Mouse (Mus musculus) lung, embryonic 15.5 days (tissue): ENCODE measurements at regions not wholly inside any gene's neighbourhood (a gene's known extent, or its start where the extent isn't known, plus 50 kb on each side); places are given as distances from the start of the nearest gene placed in this dataset.

Experiments used
- ATAC-seq: fragments of 200-750 bp; cut with Nextera tagmentation; 2 replicates; pipeline ENCODE4 v1.8.0; 2017; ENCODE audit warnings: moderate number of reproducible peaks, borderline replicate concordance; ENCODE audit not compliant: low FRiP score, low TSS enrichment; ENCODE audit errors: extremely low read depth
- H3K27ac ChIP-seq: fragments of 300-500 bp; sonication (generic); 2 replicates; pipeline ENCODE4 v1.5.1; 2015; ENCODE audit warnings: moderate library complexity, mild to moderate bottlenecking, inconsistent platforms
- H3K27me3 ChIP-seq: fragments of 300-500 bp; sonication (generic); 2 replicates; pipeline ENCODE4 v1.6.1; 2015; ENCODE audit warnings: inconsistent platforms
- H3K36me3 ChIP-seq: fragments of 300-500 bp; sonication (generic); 2 replicates; pipeline ENCODE4 v1.6.1; 2015; ENCODE audit warnings: inconsistent platforms
- H3K4me1 ChIP-seq: fragments of 300-500 bp; sonication (generic); 2 replicates; pipeline ENCODE4 v1.6.1; 2015; ENCODE audit warnings: inconsistent platforms
- H3K4me2 ChIP-seq: fragments of 300-500 bp; sonication (generic); 2 replicates; pipeline ENCODE4 v1.6.1; 2015; ENCODE audit warnings: inconsistent platforms, mild to moderate bottlenecking, moderate library complexity
- H3K4me3 ChIP-seq: fragments of 300-500 bp; sonication (generic); 2 replicates; pipeline ENCODE4 v1.5.1; 2015; ENCODE audit warnings: mild to moderate bottlenecking, inconsistent platforms
- H3K9ac ChIP-seq: fragments of 300-500 bp; sonication (generic); 2 replicates; pipeline ENCODE4 v1.6.1; 2015; ENCODE audit warnings: inconsistent platforms
- H3K9me3 ChIP-seq: fragments of 300-500 bp; sonication (generic); 2 replicates; pipeline ENCODE4 v1.6.1; 2016; ENCODE audit warnings: inconsistent platforms
- WGBS: fragments of 180-500 bp; shearing (Covaris S2); methylation state at CpG from one replicate; pipeline ENCODE4 v1.1.7; 2015; 5-methylcytosine and 5-hydroxymethylcytosine counted together

- ATAC-seq, result no peak
- Histone ChIP-seq H3K27ac (no peak overlapping the region), H3K9ac (no peak overlapping the region), H3K9me3 (no peaks in the 10 kb centered on the region), H3K4me2 (no peak overlapping the region), H3K4me3 (no peak overlapping the region), H3K4me1 (peaks cover 13% of the 10 kb centered on the region; the same call in 1 of the 2 replicates), H3K36me3 (no peaks in the 10 kb centered on the region), H3K27me3 (peaks cover 85% of the 10 kb centered on the region)
- 85% methylated on average over 1 of the region's 1 CpGs for WGBS
Observed at GRCm38 (mm10) chr11:63409431-63409830, 280.6 kb downstream of the Pmp22 start.

- WGBS, result 97% methylated on average over 4 of the region's 4 CpGs
- Histone ChIP-seq H3K4me3 (no peak overlapping the region), H3K4me2 (no peak overlapping the region), H3K27me3 (peaks cover 80% of the 10 kb centered on the region), H3K4me1 (peaks cover 13% of the 10 kb centered on the region; the same call in 1 of the 2 replicates), H3K27ac (no peak overlapping the region), H3K9ac (no peak overlapping the region), H3K9me3 (no peaks in the 10 kb centered on the region), H3K36me3 (no peaks in the 10 kb centered on the region)
- no peak for ATAC-seq
Observed at GRCm38 (mm10) chr11:63410921-63411320, 282.1 kb downstream of the Pmp22 start.

DNA sequence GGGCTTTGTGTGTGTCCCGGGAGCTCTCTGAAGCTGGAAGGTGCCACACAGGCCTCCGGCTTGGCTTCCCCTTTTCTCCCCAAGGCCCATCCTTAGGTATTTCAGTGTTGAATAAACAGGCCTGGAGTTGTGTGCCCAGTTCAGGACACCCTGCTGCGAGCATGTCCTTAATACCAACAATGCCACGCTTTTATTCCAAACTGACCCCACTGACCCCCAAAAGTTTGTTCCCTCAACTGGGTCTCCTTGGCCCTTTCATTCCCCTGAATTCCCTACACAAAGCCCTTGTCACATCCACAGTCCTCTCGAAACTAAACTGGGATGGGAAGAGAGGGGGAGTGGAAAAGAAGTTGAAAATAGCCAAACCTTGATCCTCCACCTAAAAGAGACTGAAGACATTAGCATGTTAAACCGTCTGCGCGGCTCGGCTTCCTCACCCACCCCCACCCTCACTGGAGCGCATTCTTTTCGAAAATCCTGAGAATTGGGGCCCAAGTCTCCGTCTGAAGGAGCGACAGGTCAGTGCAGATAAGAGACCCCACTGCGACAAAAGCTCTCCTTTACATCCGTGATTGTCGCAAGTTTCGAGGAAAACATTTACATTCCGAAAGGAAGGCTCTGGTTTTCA, 283.7 kb downstream of the Pmp22 start:
- Histone ChIP-seq H3K27me3 (peaks cover 83% of the 10 kb centered on the region), H3K4me1 (peaks cover 13% of the 10 kb centered on the region; the same call in 1 of the 2 replicates), H3K9me3 (no peaks in the 10 kb centered on the region), H3K4me3 (peak overlapping the region; percentile 27), H3K27ac (no peak overlapping the region), H3K36me3 (no peaks in the 10 kb centered on the region), H3K4me2 (peak overlapping the region; percentile 57), H3K9ac (no peak overlapping the region)
- 9% methylated on average over 18 of the region's 18 CpGs for WGBS
- ATAC-seq, result no peak

DNA sequence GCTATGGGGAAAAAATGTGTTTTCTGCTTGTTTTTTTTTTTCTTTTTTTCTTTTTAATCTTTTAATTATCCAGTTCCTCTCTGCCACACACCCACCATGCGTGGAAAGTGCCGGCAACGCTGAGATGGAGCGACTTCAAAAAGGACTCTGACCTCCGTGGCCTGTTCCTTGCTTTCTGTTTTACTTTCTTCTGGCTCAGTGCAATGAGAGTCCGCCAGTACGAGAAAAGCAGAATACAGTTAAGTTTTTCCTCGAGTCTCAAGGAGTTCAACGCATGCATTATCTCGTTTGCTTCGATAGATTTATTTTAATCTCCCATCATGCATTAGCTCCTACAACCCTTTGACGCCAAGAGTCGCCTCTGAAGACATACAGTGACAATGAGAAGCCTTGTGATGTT, 284.3 kb downstream of the Pmp22 start:
- Histone ChIP-seq H3K9me3 (no peaks in the 10 kb centered on the region), H3K4me2 (peak overlapping the region; percentile 57), H3K27ac (no peak overlapping the region), H3K27me3 (peaks cover 84% of the 10 kb centered on the region), H3K9ac (no peak overlapping the region), H3K36me3 (no peaks in the 10 kb centered on the region), H3K4me1 (peaks cover 13% of the 10 kb centered on the region; the same call in 1 of the 2 replicates), H3K4me3 (peak overlapping the region; percentile 27)
- ATAC-seq, result no peak
- WGBS, result 15% methylated on average over 13 of the region's 13 CpGs

- H3K4me3 ChIP-seq, result no peak overlapping the region
- H3K9me3 ChIP-seq, result no peaks in the 10 kb centered on the region
- peaks cover 13% of the 10 kb centered on the region; the same call in 1 of the 2 replicates for H3K4me1 ChIP-seq
- no peak for ATAC-seq
- H3K27ac ChIP-seq, result no peak overlapping the region
- no peak overlapping the region for H3K9ac ChIP-seq
- H3K27me3 ChIP-seq, result peaks cover 89% of the 10 kb centered on the region
- WGBS, result 60% methylated on average over 4 of the region's 4 CpGs
- no peaks in the 10 kb centered on the region for H3K36me3 ChIP-seq
- H3K4me2 ChIP-seq, result no peak overlapping the region
Observed at GRCm38 (mm10) chr11:63413621-63414020, 284.8 kb downstream of the Pmp22 start.

GRCm38 (mm10) chr11:63418042-63418776, 289.4 kb downstream of the Pmp22 start:
- Histone ChIP-seq H3K27ac (no peak overlapping the region), H3K4me1 (peaks cover 1% of the 10 kb centered on the region; the same call in 1 of the 2 replicates), H3K9ac (no peak overlapping the region), H3K36me3 (no peaks in the 10 kb centered on the region), H3K27me3 (peaks cover 54% of the 10 kb centered on the region), H3K4me2 (no peak overlapping the region), H3K9me3 (no peaks in the 10 kb centered on the region), H3K4me3 (no peak overlapping the region)
- ATAC-seq, result no peak
- WGBS, result 61% methylated on average over 5 of the region's 5 CpGs

- WGBS, result 62% methylated on average over 3 of the region's 3 CpGs
- no peak for ATAC-seq
Observed at GRCm38 (mm10) chr11:63420341-63420740, 291.6 kb downstream of the Pmp22 start.

GRCm38 (mm10) chr11:63422069-63422468, 293.3 kb downstream of the Pmp22 start:
- Histone ChIP-seq H3K9me3 (no peaks in the 10 kb centered on the region), H3K36me3 (no peaks in the 10 kb centered on the region), H3K27me3 (peaks cover 38% of the 10 kb centered on the region), H3K4me3 (no peak overlapping the region), H3K9ac (no peak overlapping the region), H3K4me1 (no peaks in the 10 kb centered on the region), H3K4me2 (no peak overlapping the region), H3K27ac (no peak overlapping the region)
- ATAC-seq, result no peak
- 55% methylated on average over 3 of the region's 3 CpGs for WGBS

More at GRCm38 (mm10) chr11:63420341-63420740, 291.6 kb downstream of the Pmp22 start:
- Histone ChIP-seq H3K4me3 (no peak overlapping the region), H3K27me3 (peaks cover 45% of the 10 kb centered on the region), H3K36me3 (no peaks in the 10 kb centered on the region), H3K9ac (no peak overlapping the region), H3K27ac (no peak overlapping the region), H3K9me3 (no peaks in the 10 kb centered on the region), H3K4me1 (no peaks in the 10 kb centered on the region), H3K4me2 (no peak overlapping the region)

- Histone ChIP-seq H3K9ac (no peak overlapping the region), H3K36me3 (no peaks in the 10 kb centered on the region), H3K27me3 (peaks cover 22% of the 10 kb centered on the region), H3K9me3 (no peaks in the 10 kb centered on the region), H3K4me1 (no peaks in the 10 kb centered on the region), H3K4me2 (no peak overlapping the region), H3K4me3 (no peak overlapping the region), H3K27ac (no peak overlapping the region)
- ATAC-seq, result no peak
- WGBS, result 54% methylated on average over 3 of the region's 3 CpGs
Observed at GRCm38 (mm10) chr11:63424319-63424718, 295.5 kb downstream of the Pmp22 start.

DNA sequence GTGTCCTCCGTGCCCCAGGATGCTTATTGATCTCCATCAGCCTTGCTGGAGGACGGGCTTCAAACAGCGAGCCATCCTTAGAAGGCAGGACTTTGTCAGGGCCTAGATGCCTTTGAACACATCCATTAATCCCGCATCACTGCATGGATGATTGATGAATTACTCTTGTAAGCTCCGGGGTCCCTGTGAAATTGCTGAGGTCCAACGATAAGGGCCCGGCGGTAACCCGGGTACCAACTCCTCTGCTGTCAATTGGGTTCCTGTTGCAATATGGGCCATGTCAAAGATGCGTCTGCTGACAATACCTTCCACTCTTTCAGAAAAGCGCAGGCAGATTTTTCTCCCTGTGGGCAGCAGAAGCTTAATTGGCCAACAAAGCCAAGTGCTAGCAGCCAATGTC, 297.0 kb downstream of the Pmp22 start:
- Histone ChIP-seq H3K4me2 (no peak overlapping the region), H3K9ac (no peak overlapping the region), H3K4me3 (no peak overlapping the region), H3K9me3 (no peaks in the 10 kb centered on the region), H3K27me3 (peaks cover 26% of the 10 kb centered on the region), H3K36me3 (no peaks in the 10 kb centered on the region), H3K27ac (no peak overlapping the region), H3K4me1 (no peaks in the 10 kb centered on the region)
- 48% methylated on average over 11 of the region's 11 CpGs for WGBS
- ATAC-seq, result no peak

GRCm38 (mm10) chr11:63453786-63454185, 325.0 kb downstream of the Pmp22 start:
- Histone ChIP-seq H3K27ac (no peak overlapping the region), H3K36me3 (no peaks in the 10 kb centered on the region), H3K4me2 (no peak overlapping the region), H3K9me3 (no peaks in the 10 kb centered on the region), H3K4me3 (no peak overlapping the region), H3K9ac (no peak overlapping the region), H3K4me1 (no peaks in the 10 kb centered on the region), H3K27me3 (no peaks in the 10 kb centered on the region)
- no peak for ATAC-seq
- 54% methylated on average over 5 of the region's 5 CpGs for WGBS

GRCm38 (mm10) chr11:63454910-63455531, 326.2 kb downstream of the Pmp22 start:
- no peaks in the 10 kb centered on the region for H3K36me3 ChIP-seq
- H3K4me2 ChIP-seq, result no peak overlapping the region
- H3K9ac ChIP-seq, result no peak overlapping the region
- no peak overlapping the region for H3K4me3 ChIP-seq
- 38% methylated on average over 17 of the region's 17 CpGs for WGBS
- no peak for ATAC-seq
- H3K4me1 ChIP-seq, result no peaks in the 10 kb centered on the region
- no peak overlapping the region for H3K27ac ChIP-seq
- H3K9me3 ChIP-seq, result no peaks in the 10 kb centered on the region
- no peaks in the 10 kb centered on the region for H3K27me3 ChIP-seq
